Mouse (Mus musculus) central nervous system, embryonic 18 days (tissue): ENCODE measurements around the gene Nacc2. TPM values are rescaled to one million over a fixed set of nuclear protein-coding genes. Genes with fewer than 3 reads are reported as not detected.

Experiments
- polyA plus RNA-seq: library from polyadenylated mRNA; depleted of rRNA; stranded (reverse); fragments of >200 nt; gene quantifications from 2 replicates; pipeline ENCODE4 v1.2.3, GENCODE M21; 2012; rRNA removed

Gene Nacc2
- polyA plus RNA-seq: 10.7 and 11.1 TPM in 2 replicates

DNA sequence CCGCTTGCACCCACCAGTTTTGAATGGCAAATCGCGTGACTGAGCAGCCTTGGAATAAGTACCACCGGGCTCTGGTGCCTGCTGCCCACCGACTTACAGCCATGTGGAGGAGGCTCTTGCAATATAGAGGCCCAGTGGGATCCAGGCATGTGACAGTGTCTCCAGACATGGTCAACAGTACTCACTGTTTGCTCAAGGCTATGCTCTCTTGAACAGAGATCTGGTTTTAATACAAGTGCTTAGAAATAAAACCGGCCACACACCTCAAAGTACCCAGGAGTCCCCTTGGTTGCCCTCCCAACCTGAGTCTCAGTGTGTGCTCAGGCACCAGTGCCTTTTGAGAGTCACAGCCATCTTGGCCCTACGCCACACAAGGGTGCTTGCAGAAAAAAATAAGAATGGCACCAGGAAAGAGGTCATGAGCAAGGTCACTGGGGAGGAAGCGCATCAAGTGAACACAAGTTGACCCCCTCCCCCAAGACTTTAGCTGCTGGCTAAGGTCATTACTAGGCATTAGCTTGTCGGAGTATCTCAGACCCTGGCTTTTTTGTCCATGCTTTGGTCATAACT, at the start of gene Nacc2:
Nacc2 (minus strand) TSS at position 142 of the 570 bp plus-strand sequence.

DNA sequence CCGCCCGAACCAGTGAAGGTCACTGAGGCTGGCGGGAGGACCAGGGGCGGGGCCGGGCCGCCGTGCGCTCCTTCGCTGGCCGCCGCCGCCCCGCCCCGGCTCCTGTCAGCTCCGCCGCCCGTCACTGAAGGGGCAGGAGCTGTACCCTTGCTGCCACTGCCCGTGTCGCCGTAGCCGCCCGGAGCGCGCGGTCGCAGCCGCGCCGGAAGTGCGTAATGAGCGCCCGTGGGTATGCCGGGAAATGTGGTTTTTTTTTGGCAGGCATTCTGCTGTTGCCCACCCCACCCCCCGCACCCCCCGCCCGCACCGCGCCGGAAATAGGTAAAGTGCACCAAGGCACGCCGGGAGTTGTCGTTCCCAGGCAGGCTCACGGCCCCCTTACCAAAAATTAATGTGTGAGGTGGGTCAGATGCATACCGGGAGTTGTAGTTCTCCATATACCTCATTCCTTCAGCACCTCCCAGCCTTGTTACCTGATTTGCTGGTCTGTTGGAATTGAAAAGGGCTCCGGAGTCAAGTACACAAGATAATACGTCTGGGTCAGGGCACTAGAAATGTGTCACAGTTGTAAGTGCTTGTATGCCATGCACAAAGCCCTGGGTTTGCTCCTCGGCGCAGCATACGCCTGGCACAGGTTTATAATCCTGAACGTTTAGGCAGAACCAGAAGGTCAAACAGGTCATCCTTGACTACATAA, 101.3 kb downstream of the Nacc2 start, which contains the start of gene Ubac1:
Ubac1 (minus strand) TSS at position 187 of the 697 bp plus-strand sequence.

Other genes with a start within 250 kb of the Nacc2 start
- 42.6 and 49.3 TPM in 2 replicates for gene Camsap1, start 139.9 kb downstream of the Nacc2 start, polyA plus RNA-seq
- 125 and 130 TPM in 2 replicates for gene Ubac1, start 101.5 kb downstream of the Nacc2 start, polyA plus RNA-seq
- gene Lhx3, start 85.1 kb upstream of the Nacc2 start, polyA plus RNA-seq: 0.08 and 0.39 TPM in 2 replicates
- gene Qsox2, start 114.3 kb upstream of the Nacc2 start, polyA plus RNA-seq: 18.2 and 19.5 TPM in 2 replicates
- 1.4 and 1.7 TPM in 2 replicates for gene Ccdc187, start 171.3 kb upstream of the Nacc2 start, polyA plus RNA-seq
- 133 and 153 TPM in 2 replicates for gene Gpsm1, start 192.3 kb upstream of the Nacc2 start, polyA plus RNA-seq
- 28.5 and 28.7 TPM in 2 replicates for gene Dnlz, start 228.9 kb upstream of the Nacc2 start, polyA plus RNA-seq
- 2.1 and 3.2 TPM in 2 replicates for gene Card9, start 237.7 kb upstream of the Nacc2 start, polyA plus RNA-seq